8 mouse cellular contexts compared by ENCODE assay signal in the genomic region with DNA sequence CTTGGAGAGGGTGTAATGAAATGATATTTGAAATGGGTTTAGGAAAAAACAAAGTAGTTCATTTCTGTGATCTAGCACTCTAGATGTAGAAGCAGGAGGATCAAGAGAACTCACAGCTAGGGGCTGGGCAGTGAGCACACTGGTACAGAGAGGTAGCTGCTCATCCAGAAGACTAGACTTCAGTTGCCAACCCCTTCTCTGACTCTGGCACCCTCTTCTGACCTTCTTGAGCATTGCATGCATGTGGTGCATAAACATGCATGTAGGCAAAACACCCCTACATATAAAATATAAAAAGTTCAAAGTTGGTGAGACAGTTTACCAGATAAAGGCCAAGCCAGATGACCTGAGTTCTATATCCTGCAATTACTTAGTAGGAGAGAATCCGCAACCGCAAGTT. TPM values are rescaled to one million over a fixed set of nuclear protein-coding genes. Genes with fewer than 3 reads are reported as not detected.
DNase-seq lines count a peak whose midpoint lies in the region; ATAC-seq lines count a peak whose summit lies in the region.
"Had no signal": no experiment of that assay in that cellular context is flagged by ENCODE, and none has a peak within 500 bp of the region (broad histone marks: within the 10 kb centered on the region; RNA-seq: fewer than 3 reads in every experiment).

No protein-coding gene starts in this region.

- DNase-seq in liver (peak; percentile 74), MEL-GATA-1-ER (ENCODE audit: extremely low read depth, low read depth) (peak; percentile 29)
- no peak for DNase-seq in liver, embryonic 11.5 days (ENCODE audit: low spot score)
- peak; percentile 32 to 62 for DNase-seq in spleen, postnatal 4 days (ENCODE audit: low spot score in 2 of 2)
- DNase-seq in left cerebral cortex, adult 9 months (ENCODE audit: low spot score in 2 of 2), result no peak
- DNase-seq in right cerebral cortex, postnatal 14 days, result no peak

- no peak for ATAC-seq in liver, embryonic 11.5 days (replicated peaks; ENCODE audit: low FRiP score)
- peak; percentile 92 for ATAC-seq in erythroblast, adult 5-6 weeks (replicated peaks; ENCODE audit: low FRiP score, poor library complexity, severe bottlenecking)

- H3K9me3 ChIP-seq in liver, embryonic 11.5 days (ENCODE audit: control insufficient read depth, low read length), result no peaks in the 10 kb centered on the region
- H3K9me3 ChIP-seq: limb, embryonic 12.5 days had no signal

- H3K27me3 ChIP-seq in liver, embryonic 11.5 days (replicated peaks; ENCODE audit: control insufficient read depth, insufficient read depth, low read length), result no peaks in the 10 kb centered on the region
- H3K27me3 ChIP-seq: limb, embryonic 12.5 days had no signal

- no peak overlapping the region for H3K27ac ChIP-seq in liver, embryonic 11.5 days (ENCODE audit: low read depth, low read length)
- H3K27ac ChIP-seq: limb, embryonic 12.5 days had no signal

- H3K9ac ChIP-seq in liver, embryonic 11.5 days (ENCODE audit: low read depth, low read length), result no peak overlapping the region
- H3K9ac ChIP-seq: limb, embryonic 12.5 days had no signal

- peaks cover under 1% of the 10 kb centered on the region; the same call in 1 of the 2 replicates for H3K4me1 ChIP-seq in liver, embryonic 11.5 days (replicated peaks; ENCODE audit: control insufficient read depth, insufficient read depth, low read length)
- H3K4me1 ChIP-seq: limb, embryonic 12.5 days had no signal

- H3K4me2 ChIP-seq in liver, embryonic 11.5 days, result no peak overlapping the region
- H3K4me2 ChIP-seq: limb, embryonic 12.5 days had no signal

- 96% methylated on average over 2 of the region's 2 CpGs for WGBS in liver, embryonic 11.5 days

- H3K4me3 ChIP-seq in liver, embryonic 11.5 days (ENCODE audit: low read depth, low read length), result no peak overlapping the region
- H3K4me3 ChIP-seq: limb, embryonic 12.5 days had no signal

- H3K36me3 ChIP-seq in liver, embryonic 11.5 days (ENCODE audit: control insufficient read depth, insufficient read depth, low read length), result 0 out of 2 replicates have a peak, but pooled peaks cover 2% of the 10 kb centered on the region
- H3K36me3 ChIP-seq: limb, embryonic 12.5 days had no signal

RNA-seq across cellular contexts. Expression of gene Tsc22d2, which starts 33.7 kb away (rescaled TPM):
- polyA plus RNA-seq in liver, embryonic 11.5 days (2014; fragmentation: Nextera tagmentation; extraction: Ambion mirVana), result 10.6 and 10.7 TPM in 2 replicates
- total RNA-seq in erythroblast, adult 5-6 weeks (2015; ENCODE audit: low replicate concordance), result 7.7 and 9.8 TPM in 2 replicates
- 12.1 and 16.5 TPM in 2 replicates for total RNA-seq in erythroblast, adult 5-6 weeks (2017; ENCODE audit: low replicate concordance)

Comparison
In these comparisons a context has a peak if more than half of its experiments do, and no peak if none do; other contexts are left out.
1. DNase-seq: peak in liver (single experiment), MEL-GATA-1-ER (single experiment) and spleen, postnatal 4 days (2 of 2); none in liver, embryonic 11.5 days (single experiment), left cerebral cortex, adult 9 months (0 of 2) and right cerebral cortex, postnatal 14 days (single experiment).